Mouse (Mus musculus): ENCODE results near the gene Wbp1. TPM values are rescaled to one million over a fixed set of nuclear protein-coding genes. Genes with fewer than 3 reads are reported as not detected.

Gene Wbp1
- polyA plus RNA-seq, 1 experiment: 265 TPM

DNA sequence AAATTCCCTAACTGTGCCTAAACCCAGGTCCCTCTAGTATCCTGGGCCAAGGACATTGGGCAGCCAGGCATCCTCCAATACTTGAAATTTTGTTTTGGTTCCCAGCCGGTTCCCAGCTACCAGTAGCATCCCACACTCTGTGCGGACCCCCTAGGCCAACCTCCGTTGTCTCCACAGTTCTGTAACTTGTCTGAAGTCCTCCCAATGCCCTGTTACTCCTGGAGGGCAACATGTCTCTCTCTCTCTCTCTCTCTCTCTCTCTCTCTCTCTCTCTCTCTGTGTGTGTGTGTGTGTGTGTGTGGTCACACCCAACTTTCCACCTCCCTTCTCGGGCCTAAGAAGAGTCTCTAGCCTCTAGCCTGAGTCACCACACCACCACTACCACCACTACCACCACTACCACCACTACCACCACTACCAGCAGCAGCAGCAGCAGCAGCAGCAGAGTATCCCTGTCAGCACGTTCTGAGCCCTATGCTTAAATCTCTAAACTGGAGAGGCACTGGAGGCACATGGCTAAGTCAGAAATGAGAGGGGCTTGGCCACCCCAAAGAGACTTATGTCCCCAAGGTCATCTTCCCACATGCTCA lies 15.0 kb upstream of the Wbp1 start:
- no peak overlapping the region for H3K27ac ChIP-seq (ENCODE audit: control insufficient read depth, insufficient read depth, low read length)
- H3K27me3 ChIP-seq (ENCODE audit: control insufficient read depth, insufficient read depth, low read length): peaks cover 5% of the 10 kb centered on the region
- no peak for DNase-seq
- no peaks in the 10 kb centered on the region for H3K36me3 ChIP-seq (ENCODE audit: control insufficient read depth, insufficient read depth, low read length)
- 74% methylated on average over 5 of the region's 5 CpGs for WGBS
- H3K4me1 ChIP-seq (replicated peaks; ENCODE audit: control insufficient read depth, insufficient read depth, low read length): peaks cover 23% of the 10 kb centered on the region
- 0 out of 2 replicates have a peak overlapping the region, but pooled peaks have one; percentile 16 for H3K4me3 ChIP-seq (ENCODE audit: control insufficient read depth, insufficient read depth, low read length)
- TF ChIP-seq CTCF (IDR thresholded peaks at IDR 0.05; ENCODE audit: borderline replicate concordance, control insufficient read depth, extremely low read depth, insufficient read depth, low read length, poor library complexity): no peak
- TF ChIP-seq POLR2A (IDR thresholded peaks at IDR 0.05; ENCODE audit: control insufficient read depth, extremely low read depth, insufficient read depth, low read length, poor library complexity): no peak

DNA sequence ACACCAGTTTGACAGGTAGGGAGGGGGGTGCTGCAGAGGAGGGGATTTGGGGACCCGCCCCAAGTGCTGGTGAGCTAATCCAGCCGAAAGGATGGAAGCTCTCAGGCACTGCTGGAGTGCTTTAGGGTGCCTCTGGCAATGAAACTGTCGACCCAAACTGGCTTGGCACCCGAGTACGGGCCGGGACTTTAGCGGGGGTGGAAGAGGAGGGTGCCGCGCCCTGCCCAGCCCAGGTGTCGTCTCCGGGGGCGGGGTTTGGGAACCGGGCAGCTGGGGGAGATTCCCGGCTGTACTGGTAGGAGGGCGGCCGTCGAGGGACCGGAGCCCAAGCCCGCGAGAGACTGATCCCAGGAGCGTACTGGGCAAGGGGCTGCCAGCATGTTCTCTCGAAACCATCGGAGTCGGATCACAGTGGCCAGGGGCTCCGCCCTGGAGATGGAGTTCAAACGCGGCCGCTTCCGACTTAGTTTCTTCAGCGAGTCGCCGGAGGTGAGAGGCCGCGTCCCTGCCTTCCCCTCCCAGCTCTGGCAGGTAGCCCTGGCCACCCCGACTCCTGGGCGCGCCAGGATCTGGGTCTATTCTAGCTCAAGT lies 14.3 kb upstream of the Wbp1 start:
- Histone ChIP-seq H3K4me3 (ENCODE audit: control insufficient read depth, insufficient read depth, low read length) (peak overlapping the region; percentile 16; the same call in 1 of the 2 replicates), H3K4me1 (replicated peaks; ENCODE audit: control insufficient read depth, insufficient read depth, low read length) (peaks cover 23% of the 10 kb centered on the region), H3K27me3 (ENCODE audit: control insufficient read depth, insufficient read depth, low read length) (peaks cover 5% of the 10 kb centered on the region), H3K36me3 (ENCODE audit: control insufficient read depth, insufficient read depth, low read length) (no peaks in the 10 kb centered on the region), H3K27ac (ENCODE audit: control insufficient read depth, insufficient read depth, low read length) (no peak overlapping the region)
- WGBS: 35% methylated on average over 37 of the region's 37 CpGs
- TF ChIP-seq POLR2A (IDR thresholded peaks at IDR 0.05; ENCODE audit: control insufficient read depth, extremely low read depth, insufficient read depth, low read length, poor library complexity) (no peak), CTCF (IDR thresholded peaks at IDR 0.05; ENCODE audit: borderline replicate concordance, control insufficient read depth, extremely low read depth, insufficient read depth, low read length, poor library complexity) (no peak)
- no peak for DNase-seq

DNA sequence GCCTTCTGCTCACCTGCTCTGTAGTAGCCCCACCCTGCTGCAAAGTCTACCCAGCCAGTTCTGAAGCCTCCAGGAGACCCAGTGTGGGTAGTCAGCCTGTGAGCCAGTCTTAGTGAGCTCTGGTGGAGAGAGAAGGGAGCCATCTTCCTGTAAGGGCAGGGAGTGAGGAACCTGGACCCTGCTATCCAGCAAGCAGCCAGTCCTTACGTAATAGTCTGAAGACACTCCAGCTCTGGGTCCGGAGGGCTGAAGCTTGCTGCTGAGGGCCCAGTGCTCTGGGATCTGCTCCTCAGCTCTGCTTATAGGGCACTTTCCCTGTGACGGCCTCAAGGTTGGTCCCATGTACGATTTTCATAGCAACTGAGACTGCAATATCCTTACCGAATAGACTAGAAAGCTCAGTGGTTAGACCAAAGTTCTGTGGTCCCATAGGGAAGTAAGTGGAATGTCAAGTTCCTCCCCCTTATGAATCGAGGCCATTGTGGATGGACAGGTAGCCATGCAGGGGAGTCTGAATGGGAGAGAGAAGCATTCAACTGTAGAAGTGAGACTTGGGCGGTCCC lies 13.7 kb upstream of the Wbp1 start, which contains the start of gene Rtkn:
Gene Rtkn (plus strand): TSS at position 513 of the 563 bp plus-strand sequence.
- Histone ChIP-seq H3K36me3 (ENCODE audit: control insufficient read depth, insufficient read depth, low read length) (no peaks in the 10 kb centered on the region), H3K27ac (ENCODE audit: control insufficient read depth, insufficient read depth, low read length) (no peak within 1 kb of the TSS), H3K4me1 (replicated peaks; ENCODE audit: control insufficient read depth, insufficient read depth, low read length) (peaks cover 23% of the 10 kb centered on the region), H3K4me3 (ENCODE audit: control insufficient read depth, insufficient read depth, low read length) (peak within 1 kb of the TSS; percentile 16; the same call in 1 of the 2 replicates), H3K27me3 (ENCODE audit: control insufficient read depth, insufficient read depth, low read length) (peaks cover 5% of the 10 kb centered on the region)
- TF ChIP-seq POLR2A (IDR thresholded peaks at IDR 0.05; ENCODE audit: control insufficient read depth, extremely low read depth, insufficient read depth, low read length, poor library complexity) (no peak), CTCF (IDR thresholded peaks at IDR 0.05; ENCODE audit: borderline replicate concordance, control insufficient read depth, extremely low read depth, insufficient read depth, low read length, poor library complexity) (no peak)
- 88% methylated on average over 7 of the region's 7 CpGs for WGBS
- no peak for DNase-seq

DNA sequence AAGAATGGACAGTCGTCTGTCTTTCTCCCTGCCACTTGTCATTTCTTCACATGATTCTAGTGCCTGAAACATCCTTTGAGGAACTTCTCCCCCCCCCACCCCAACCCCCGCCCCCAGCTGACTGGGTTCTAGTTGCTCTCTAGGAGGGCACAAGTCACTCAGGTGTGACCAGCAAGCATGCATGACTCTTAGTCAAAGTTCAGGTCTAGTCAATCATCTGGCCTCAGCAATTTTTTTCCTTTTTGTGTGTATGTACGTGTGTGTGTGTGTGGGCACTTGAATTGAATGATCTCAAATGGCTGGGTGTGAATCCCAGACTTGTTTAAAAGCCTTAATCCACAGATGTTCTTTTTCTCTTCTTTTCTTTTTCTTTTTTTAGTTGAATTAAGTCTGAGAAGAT lies 12.9 kb upstream of the Wbp1 start:
- no peak for DNase-seq
- H3K27ac ChIP-seq (ENCODE audit: control insufficient read depth, insufficient read depth, low read length): no peak overlapping the region
- H3K4me3 ChIP-seq (ENCODE audit: control insufficient read depth, insufficient read depth, low read length): no peak overlapping the region

DNA sequence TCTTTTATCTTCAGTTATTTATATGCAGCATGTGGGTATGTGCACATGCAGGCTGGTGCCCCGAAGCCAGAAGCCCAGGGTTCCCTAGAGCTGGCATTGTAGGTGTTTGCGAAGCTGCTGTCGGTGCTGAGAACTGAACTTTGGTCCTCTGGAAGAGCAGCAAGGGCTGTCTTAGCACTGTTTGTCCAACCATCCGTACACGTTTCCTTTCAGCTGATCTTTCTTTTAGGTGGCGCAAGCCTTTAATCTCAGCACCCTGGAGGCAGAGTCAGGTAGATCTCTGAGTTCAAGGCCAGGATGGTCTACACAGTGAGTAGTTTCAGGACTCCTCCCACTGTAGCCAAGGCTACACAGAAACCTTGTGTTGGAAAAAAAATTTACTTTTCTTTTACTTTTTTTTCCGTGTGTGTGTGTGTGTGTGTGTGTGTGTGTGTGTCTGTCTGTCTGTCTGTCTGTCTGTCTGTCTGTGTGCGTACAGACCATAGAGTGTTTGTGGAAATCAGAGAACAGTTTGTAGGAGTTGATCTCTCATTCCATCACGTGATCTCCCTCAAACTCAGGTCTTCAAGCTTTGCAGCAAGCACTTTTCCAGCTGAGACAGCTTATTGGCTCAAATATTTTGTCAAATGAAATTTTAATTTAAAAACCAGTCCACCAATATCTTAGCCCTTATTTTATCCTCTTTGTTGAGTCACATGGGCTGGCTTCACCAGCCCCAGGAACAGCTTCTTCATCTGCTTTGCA lies 11.0 kb upstream of the Wbp1 start:
- no peak for DNase-seq
- Histone ChIP-seq H3K27ac (ENCODE audit: control insufficient read depth, insufficient read depth, low read length) (no peak overlapping the region), H3K4me3 (ENCODE audit: control insufficient read depth, insufficient read depth, low read length) (no peak overlapping the region), H3K36me3 (ENCODE audit: control insufficient read depth, insufficient read depth, low read length) (no peaks in the 10 kb centered on the region), H3K27me3 (ENCODE audit: control insufficient read depth, insufficient read depth, low read length) (peaks cover 5% of the 10 kb centered on the region), H3K4me1 (replicated peaks; ENCODE audit: control insufficient read depth, insufficient read depth, low read length) (peaks cover 13% of the 10 kb centered on the region)
- 91% methylated on average over 9 of the region's 9 CpGs for WGBS
- TF ChIP-seq POLR2A (IDR thresholded peaks at IDR 0.05; ENCODE audit: control insufficient read depth, extremely low read depth, insufficient read depth, low read length, poor library complexity) (no peak), CTCF (IDR thresholded peaks at IDR 0.05; ENCODE audit: borderline replicate concordance, control insufficient read depth, extremely low read depth, insufficient read depth, low read length, poor library complexity) (no peak)

More for the DNA sequence above, 12.9 kb upstream of the Wbp1 start:
- TF ChIP-seq CTCF (IDR thresholded peaks at IDR 0.05; ENCODE audit: borderline replicate concordance, control insufficient read depth, extremely low read depth, insufficient read depth, low read length, poor library complexity) (no peak), POLR2A (IDR thresholded peaks at IDR 0.05; ENCODE audit: control insufficient read depth, extremely low read depth, insufficient read depth, low read length, poor library complexity) (no peak)
- 75% methylated on average over 3 of the region's 3 CpGs for whole genome bisulfite sequencing
- H3K36me3 ChIP-seq (ENCODE audit: control insufficient read depth, insufficient read depth, low read length): no peaks in the 10 kb centered on the region
- peaks cover 23% of the 10 kb centered on the region for H3K4me1 ChIP-seq (replicated peaks; ENCODE audit: control insufficient read depth, insufficient read depth, low read length)
- H3K27me3 ChIP-seq (ENCODE audit: control insufficient read depth, insufficient read depth, low read length): peaks cover 5% of the 10 kb centered on the region

DNA sequence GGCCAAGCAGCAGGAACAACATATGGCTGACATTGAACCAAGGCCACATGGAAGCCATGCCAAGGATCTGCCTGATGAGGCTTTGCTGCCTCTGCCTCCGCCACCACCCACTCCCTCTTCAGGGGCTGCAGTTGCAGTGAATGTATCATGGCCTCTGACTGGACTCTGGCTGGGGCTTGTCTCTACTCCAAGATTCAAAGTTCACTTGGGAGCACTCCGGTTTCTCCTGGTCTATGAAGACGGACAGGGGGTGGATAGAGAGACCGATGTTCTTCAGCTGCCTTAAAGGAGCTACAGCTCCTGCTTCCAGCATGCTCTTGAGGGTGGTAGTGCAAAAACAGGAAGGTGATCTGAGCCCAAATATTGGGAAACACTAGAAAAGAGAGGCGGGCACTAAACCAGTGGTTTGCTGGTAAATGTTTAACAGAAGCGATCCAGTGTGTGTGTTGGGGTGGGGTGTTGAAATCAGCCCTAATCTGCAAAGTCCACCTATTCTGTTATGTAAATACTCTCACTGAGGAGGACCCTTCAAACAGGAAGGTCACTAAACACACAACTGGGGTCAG lies 10.2 kb upstream of the Wbp1 start:
- DNase-seq: no peak

More for the DNA sequence above, 10.2 kb upstream of the Wbp1 start:
- TF ChIP-seq POLR2A (IDR thresholded peaks at IDR 0.05; ENCODE audit: control insufficient read depth, extremely low read depth, insufficient read depth, low read length, poor library complexity) (no peak), CTCF (IDR thresholded peaks at IDR 0.05; ENCODE audit: borderline replicate concordance, control insufficient read depth, extremely low read depth, insufficient read depth, low read length, poor library complexity) (no peak)
- no peaks in the 10 kb centered on the region for H3K36me3 ChIP-seq (ENCODE audit: control insufficient read depth, insufficient read depth, low read length)
- no peak overlapping the region for H3K27ac ChIP-seq (ENCODE audit: control insufficient read depth, insufficient read depth, low read length)
- peaks cover 5% of the 10 kb centered on the region; the same call in 1 of the 2 replicates for H3K4me1 ChIP-seq (replicated peaks; ENCODE audit: control insufficient read depth, insufficient read depth, low read length)
- H3K27me3 ChIP-seq (ENCODE audit: control insufficient read depth, insufficient read depth, low read length): peaks cover 5% of the 10 kb centered on the region
- no peak overlapping the region for H3K4me3 ChIP-seq (ENCODE audit: control insufficient read depth, insufficient read depth, low read length)
- 74% methylated on average over 6 of the region's 6 CpGs for WGBS

All from thymus, adult 2 months (tissue).